Comparison of ENCODE assay signal across 9 mouse cellular contexts in genomic region chr4:55125048-55125737, GRCm38 (mm10).
DNase-seq lines count a peak whose midpoint lies in the region; ATAC-seq lines count a peak whose summit lies in the region.
"Had no signal": no experiment of that assay in that cellular context is flagged by ENCODE, and none has a peak within 500 bp of the region (broad histone marks: within the 10 kb centered on the region; RNA-seq: fewer than 3 reads in every experiment).

No protein-coding gene starts in this region.

- no peak overlapping the region for H3K9ac ChIP-seq in neural tube, embryonic 15.5 days (replicated peaks)
- H3K9ac ChIP-seq in heart, embryonic 16.5 days (ENCODE audit: low read length) = no peak overlapping the region
- H3K9ac ChIP-seq in stomach, embryonic 15.5 days = no peak overlapping the region

- WGBS in neural tube, embryonic 15.5 days = 48% methylated on average over 11 of the region's 11 CpGs
- WGBS in heart, embryonic 16.5 days = 30% methylated on average over 11 of the region's 11 CpGs
- 41% methylated on average over 11 of the region's 11 CpGs for WGBS in stomach, embryonic 15.5 days
- 45% methylated on average over 11 of the region's 11 CpGs for WGBS in midbrain, embryonic 10.5 days

- H3K36me3 ChIP-seq in neural tube, embryonic 15.5 days = no peaks in the 10 kb centered on the region
- H3K36me3 ChIP-seq in heart, embryonic 16.5 days (ENCODE audit: control insufficient read depth, insufficient read depth) = no peaks in the 10 kb centered on the region
- no peaks in the 10 kb centered on the region for H3K36me3 ChIP-seq in stomach, embryonic 15.5 days
- H3K36me3 ChIP-seq in midbrain, embryonic 10.5 days = no peaks in the 10 kb centered on the region

- no peak for DNase-seq in frontal cortex, postnatal 25 days (ENCODE audit: low spot score in 2 of 2)
- no peak for DNase-seq in neural tube, embryonic 10.5 days (ENCODE audit: extremely low spot score, low spot score)
- DNase-seq in midbrain, embryonic 10.5 days (ENCODE audit: low spot score) = no peak
- no peak for DNase-seq in cerebellum, adult 11-12 months
- DNase-seq: adrenal gland, adult 8-10 months had no signal

- H3K27ac ChIP-seq in neural tube, embryonic 15.5 days (replicated peaks) = no peak overlapping the region
- peak overlapping the region; percentile 5; the same call in 1 of the 2 replicates for H3K27ac ChIP-seq in heart, embryonic 16.5 days (ENCODE audit: low read length)
- H3K27ac ChIP-seq in stomach, embryonic 15.5 days = peak overlapping the region; percentile 33; the same call in 1 of the 2 replicates
- H3K27ac ChIP-seq in midbrain, embryonic 10.5 days (replicated peaks) = no peak overlapping the region

- H3K9me3 ChIP-seq in neural tube, embryonic 15.5 days (replicated peaks) = 0 out of 2 replicates have a peak, but pooled peaks cover 3% of the 10 kb centered on the region
- no peaks in the 10 kb centered on the region for H3K9me3 ChIP-seq in heart, embryonic 16.5 days (replicated peaks; ENCODE audit: control insufficient read depth, low read length)
- no peaks in the 10 kb centered on the region for H3K9me3 ChIP-seq in stomach, embryonic 15.5 days
- H3K9me3 ChIP-seq in midbrain, embryonic 10.5 days (replicated peaks) = no peaks in the 10 kb centered on the region

- H3K27me3 ChIP-seq in neural tube, embryonic 15.5 days (replicated peaks) = no peaks in the 10 kb centered on the region
- H3K27me3 ChIP-seq in heart, embryonic 16.5 days (ENCODE audit: control insufficient read depth, insufficient read depth, low read length) = no peaks in the 10 kb centered on the region
- no peaks in the 10 kb centered on the region for H3K27me3 ChIP-seq in stomach, embryonic 15.5 days (replicated peaks)
- no peaks in the 10 kb centered on the region for H3K27me3 ChIP-seq in midbrain, embryonic 10.5 days (ENCODE audit: low read depth, poor library complexity, severe bottlenecking)

- peak; percentile 86 for ATAC-seq in frontal cortex, adult (ENCODE audit: low TSS enrichment)
- ATAC-seq in neural tube, embryonic 15.5 days (ENCODE audit: low FRiP score) = peak; percentile 45; the same call in 1 of the 2 replicates
- peak; percentile 45 for ATAC-seq in heart, embryonic 16.5 days (replicated peaks; ENCODE audit: extremely low read depth, insufficient read depth, low FRiP score)
- ATAC-seq in stomach, embryonic 15.5 days (ENCODE audit: insufficient read depth, low FRiP score, low read depth) = no peak

- peak overlapping the region; percentile 15; the same call in 1 of the 2 replicates for H3K4me2 ChIP-seq in neural tube, embryonic 15.5 days
- peak overlapping the region; percentile 51 for H3K4me2 ChIP-seq in heart, embryonic 16.5 days (ENCODE audit: low read depth, low read length)
- H3K4me2 ChIP-seq in stomach, embryonic 15.5 days = peak overlapping the region; percentile 38

- H3K4me1 ChIP-seq in neural tube, embryonic 15.5 days = peaks cover 7% of the 10 kb centered on the region; the same call in 1 of the 2 replicates
- H3K4me1 ChIP-seq in heart, embryonic 16.5 days (ENCODE audit: control insufficient read depth, insufficient read depth, low read length) = peaks cover 4% of the 10 kb centered on the region
- H3K4me1 ChIP-seq in stomach, embryonic 15.5 days = peaks cover 5% of the 10 kb centered on the region; the same call in 1 of the 2 replicates
- peaks cover 10% of the 10 kb centered on the region for H3K4me1 ChIP-seq in midbrain, embryonic 10.5 days

- H3K4me3 ChIP-seq in neural tube, embryonic 15.5 days (replicated peaks) = no peak overlapping the region
- H3K4me3 ChIP-seq in heart, embryonic 16.5 days (ENCODE audit: low read length) = peak overlapping the region; percentile 29; the same call in 1 of the 2 replicates
- H3K4me3 ChIP-seq in stomach, embryonic 15.5 days (replicated peaks) = 0 out of 2 replicates have a peak overlapping the region, but pooled peaks have one; percentile 6
- H3K4me3 ChIP-seq in midbrain, embryonic 10.5 days = no peak overlapping the region

Comparison
In these comparisons a context has a peak if more than half of its experiments do, and no peak if none do; other contexts are left out.
1. H3K27ac ChIP-seq: peak in heart, embryonic 16.5 days (single experiment) and stomach, embryonic 15.5 days (single experiment); none in neural tube, embryonic 15.5 days (single experiment) and midbrain, embryonic 10.5 days (single experiment).
2. H3K4me3 ChIP-seq: peak in heart, embryonic 16.5 days (single experiment) and stomach, embryonic 15.5 days (single experiment); none in neural tube, embryonic 15.5 days (single experiment) and midbrain, embryonic 10.5 days (single experiment).
3. Peak in every context shown above with its lines, with median percentiles within 50 percentile points of each other: H3K4me2 ChIP-seq.